Mouse (Mus musculus): ENCODE measurements around the gene Dcaf15. TPM values are rescaled to one million over a fixed set of nuclear protein-coding genes. Genes with fewer than 3 reads are reported as not detected.

The Dcaf15 gene
- polyA plus RNA-seq (2016; fragmentation: Nextera tagmentation; extraction: Ambion mirVana): 16.7 and 19.2 TPM in 2 replicates

GRCm38 (mm10) chr8:84104697-84105609 is at the start of gene Dcaf15:
Gene Dcaf15 (minus strand): TSS chr8:84104768.
- Histone ChIP-seq H3K27me3 (ENCODE audit: insufficient read depth, poor library complexity, severe bottlenecking) (no peaks in the 10 kb centered on the region), H3K4me3 (peak within 1 kb of the TSS; percentile 79), H3K36me3 (peaks cover 27% of the 10 kb centered on the region), H3K9me3 (0 out of 2 replicates have a peak, but pooled peaks cover 3% of the 10 kb centered on the region), H3K4me1 (replicated peaks) (peaks cover 35% of the 10 kb centered on the region), H3K27ac (peak within 1 kb of the TSS; percentile 99)
- 8% methylated on average over 42 of the region's 42 CpGs for WGBS
- peak; percentile 99 for DNase-seq (ENCODE audit: low spot score)

- Histone ChIP-seq H3K4me1 (replicated peaks) (peaks cover 32% of the 10 kb centered on the region), H3K27me3 (ENCODE audit: insufficient read depth, poor library complexity, severe bottlenecking) (peaks cover 5% of the 10 kb centered on the region; the same call in 1 of the 2 replicates), H3K9me3 (no peaks in the 10 kb centered on the region), H3K36me3 (peaks cover 18% of the 10 kb centered on the region), H3K4me3 (no peak overlapping the region), H3K27ac (no peak overlapping the region)
- DNase-seq (ENCODE audit: low spot score): no peak
- WGBS: 78% methylated on average over 3 of the region's 3 CpGs
Observed at GRCm38 (mm10) chr8:84149181-84149580, 44.6 kb upstream of the Dcaf15 start.

GRCm38 (mm10) chr8:84148531-84148850 is 43.9 kb upstream of the Dcaf15 start:
- Histone ChIP-seq H3K9me3 (no peaks in the 10 kb centered on the region), H3K27ac (peak overlapping the region; percentile 90; the same call in 1 of the 2 replicates), H3K27me3 (ENCODE audit: insufficient read depth, poor library complexity, severe bottlenecking) (peaks cover 5% of the 10 kb centered on the region; the same call in 1 of the 2 replicates), H3K36me3 (peaks cover 25% of the 10 kb centered on the region), H3K4me3 (peak overlapping the region; percentile 84), H3K4me1 (replicated peaks) (peaks cover 32% of the 10 kb centered on the region)
- DNase-seq (ENCODE audit: low spot score): no peak
- 93% methylated on average over 5 of the region's 5 CpGs for WGBS

GRCm38 (mm10) chr8:84147769-84148530 is 43.4 kb upstream of the Dcaf15 start, which contains the start of the genes Cc2d1a and 4930432K21Rik:
Gene Cc2d1a (minus strand): TSS chr8:84147936.
Gene 4930432K21Rik (plus strand): TSS chr8:84148025.
- peak within 1 kb of the TSS; percentile 84 for H3K4me3 ChIP-seq
- H3K4me1 ChIP-seq (replicated peaks): peaks cover 32% of the 10 kb centered on the region
- peak within 1 kb of the TSS; percentile 90 for H3K27ac ChIP-seq
- DNase-seq (ENCODE audit: low spot score): peak; percentile 93
- H3K27me3 ChIP-seq (ENCODE audit: insufficient read depth, poor library complexity, severe bottlenecking): peaks cover 5% of the 10 kb centered on the region; the same call in 1 of the 2 replicates
- peaks cover 30% of the 10 kb centered on the region for H3K36me3 ChIP-seq
- no peaks in the 10 kb centered on the region for H3K9me3 ChIP-seq
- WGBS: 18% methylated on average over 49 of the region's 49 CpGs

GRCm38 (mm10) chr8:84147324-84147766 is 42.8 kb upstream of the Dcaf15 start:
- peaks cover 5% of the 10 kb centered on the region; the same call in 1 of the 2 replicates for H3K27me3 ChIP-seq (ENCODE audit: insufficient read depth, poor library complexity, severe bottlenecking)
- no peaks in the 10 kb centered on the region for H3K9me3 ChIP-seq
- H3K4me3 ChIP-seq: peak overlapping the region; percentile 84
- H3K27ac ChIP-seq: peak overlapping the region; percentile 90
- H3K4me1 ChIP-seq (replicated peaks): peaks cover 32% of the 10 kb centered on the region
- DNase-seq (ENCODE audit: low spot score): no peak
- peaks cover 36% of the 10 kb centered on the region for H3K36me3 ChIP-seq
- 4% methylated on average over 14 of the region's 14 CpGs for WGBS

- H3K4me1 ChIP-seq (replicated peaks): peaks cover 32% of the 10 kb centered on the region
- peaks cover 5% of the 10 kb centered on the region; the same call in 1 of the 2 replicates for H3K27me3 ChIP-seq (ENCODE audit: insufficient read depth, poor library complexity, severe bottlenecking)
- WGBS: 95% methylated on average over 8 of the region's 8 CpGs
- H3K4me3 ChIP-seq: no peak overlapping the region
- H3K27ac ChIP-seq: no peak overlapping the region
- no peaks in the 10 kb centered on the region for H3K9me3 ChIP-seq
- DNase-seq (ENCODE audit: low spot score): no peak
- H3K36me3 ChIP-seq: peaks cover 62% of the 10 kb centered on the region
Observed at GRCm38 (mm10) chr8:84144636-84145245, 40.2 kb upstream of the Dcaf15 start.

GRCm38 (mm10) chr8:84140838-84141237 is 36.3 kb upstream of the Dcaf15 start:
- H3K9me3 ChIP-seq: no peaks in the 10 kb centered on the region
- no peak overlapping the region for H3K4me3 ChIP-seq
- peaks cover 4% of the 10 kb centered on the region; the same call in 1 of the 2 replicates for H3K4me1 ChIP-seq (replicated peaks)
- no peaks in the 10 kb centered on the region for H3K27me3 ChIP-seq (ENCODE audit: insufficient read depth, poor library complexity, severe bottlenecking)
- WGBS: 88% methylated on average over 4 of the region's 4 CpGs
- DNase-seq (ENCODE audit: low spot score): no peak
- H3K36me3 ChIP-seq: peaks cover 95% of the 10 kb centered on the region
- no peak overlapping the region for H3K27ac ChIP-seq

GRCm38 (mm10) chr8:84137848-84138247 is 33.3 kb upstream of the Dcaf15 start:
- no peak overlapping the region for H3K4me3 ChIP-seq
- 89% methylated on average over 3 of the region's 3 CpGs for whole genome bisulfite sequencing
- no peak overlapping the region for H3K27ac ChIP-seq
- no peaks in the 10 kb centered on the region for H3K27me3 ChIP-seq (ENCODE audit: insufficient read depth, poor library complexity, severe bottlenecking)
- peaks cover 100% of the 10 kb centered on the region for H3K36me3 ChIP-seq
- H3K9me3 ChIP-seq: no peaks in the 10 kb centered on the region
- no peaks in the 10 kb centered on the region for H3K4me1 ChIP-seq (replicated peaks)
- no peak for DNase-seq (ENCODE audit: low spot score)

GRCm38 (mm10) chr8:84132225-84132624 is 27.7 kb upstream of the Dcaf15 start:
- Histone ChIP-seq H3K4me3 (no peak overlapping the region; the same call in 1 of the 2 replicates), H3K27me3 (ENCODE audit: insufficient read depth, poor library complexity, severe bottlenecking) (peaks cover 12% of the 10 kb centered on the region), H3K27ac (no peak overlapping the region), H3K9me3 (no peaks in the 10 kb centered on the region), H3K36me3 (peaks cover 57% of the 10 kb centered on the region), H3K4me1 (replicated peaks) (peaks cover 15% of the 10 kb centered on the region)
- DNase-seq (ENCODE audit: low spot score): no peak
- WGBS: 86% methylated on average over 8 of the region's 8 CpGs

- Histone ChIP-seq H3K27me3 (ENCODE audit: insufficient read depth, poor library complexity, severe bottlenecking) (peaks cover 12% of the 10 kb centered on the region), H3K4me1 (replicated peaks) (peaks cover 20% of the 10 kb centered on the region), H3K9me3 (no peaks in the 10 kb centered on the region), H3K27ac (peak overlapping the region; percentile 24; the same call in 1 of the 2 replicates), H3K4me3 (no peak overlapping the region), H3K36me3 (peaks cover 43% of the 10 kb centered on the region)
- WGBS: 48% methylated on average over 30 of the region's 30 CpGs
- DNase-seq (ENCODE audit: low spot score): peak; percentile 25
Observed at GRCm38 (mm10) chr8:84130806-84131205, 26.2 kb upstream of the Dcaf15 start.

- Histone ChIP-seq H3K9me3 (no peaks in the 10 kb centered on the region), H3K4me1 (replicated peaks) (peaks cover 22% of the 10 kb centered on the region), H3K27me3 (ENCODE audit: insufficient read depth, poor library complexity, severe bottlenecking) (peaks cover 12% of the 10 kb centered on the region), H3K27ac (no peak overlapping the region), H3K4me3 (no peak overlapping the region), H3K36me3 (peaks cover 18% of the 10 kb centered on the region)
- WGBS: 70% methylated on average over 8 of the region's 8 CpGs
- DNase-seq (ENCODE audit: low spot score): no peak
Observed at GRCm38 (mm10) chr8:84128277-84128676, 23.7 kb upstream of the Dcaf15 start.

- DNase-seq (ENCODE audit: low spot score): no peak
- WGBS: 73% methylated on average over 17 of the region's 17 CpGs
- H3K4me1 ChIP-seq (replicated peaks): peaks cover 22% of the 10 kb centered on the region
- no peak overlapping the region for H3K4me3 ChIP-seq
- H3K27ac ChIP-seq: 0 out of 2 replicates have a peak overlapping the region, but pooled peaks have one; percentile 18
- peaks cover 8% of the 10 kb centered on the region for H3K36me3 ChIP-seq
- H3K9me3 ChIP-seq: no peaks in the 10 kb centered on the region
- H3K27me3 ChIP-seq (ENCODE audit: insufficient read depth, poor library complexity, severe bottlenecking): peaks cover 12% of the 10 kb centered on the region
Observed at GRCm38 (mm10) chr8:84127202-84127901, 22.8 kb upstream of the Dcaf15 start.

Data from hindbrain, embryonic 10.5 days (tissue).